Mouse (Mus musculus): ENCODE measurements around the gene Commd1.

DNA sequence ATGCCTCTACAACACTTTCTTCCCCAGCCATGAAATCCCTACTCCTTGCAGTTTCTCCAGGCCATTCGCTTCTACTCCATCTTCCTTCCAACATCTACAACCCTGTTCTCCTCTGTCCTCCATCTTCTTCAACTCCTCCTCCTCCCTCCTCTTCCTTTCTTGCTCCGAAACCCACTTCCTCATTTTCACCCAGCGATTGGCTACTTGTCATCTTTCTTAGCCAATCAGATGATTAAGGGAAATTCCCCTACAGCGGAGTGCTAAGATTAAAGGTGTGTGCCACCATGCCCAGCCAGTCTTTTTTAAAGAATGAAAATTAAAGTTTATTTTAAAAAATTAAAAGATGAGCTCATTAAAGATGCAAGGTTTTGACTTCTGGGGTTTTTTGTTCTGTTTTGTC, 35.8 kb upstream of the Commd1 start:
- TF ChIP-seq POLR2A (IDR thresholded peaks at IDR 0.05; ENCODE audit: borderline replicate concordance, control insufficient read depth, low read depth, low read length) (no peak), CTCF (IDR thresholded peaks at IDR 0.05; ENCODE audit: control insufficient read depth, insufficient read depth, low read length) (no peak)
